Mouse (Mus musculus): ENCODE measurements at regions not wholly inside any gene's neighbourhood (a gene's known extent, or its start where the extent isn't known, plus 50 kb on each side); places are given as distances from the start of the nearest gene placed in this dataset.
A peak's percentile ranks its signal among the peaks of the same experiment; 100 is the strongest.

DNA sequence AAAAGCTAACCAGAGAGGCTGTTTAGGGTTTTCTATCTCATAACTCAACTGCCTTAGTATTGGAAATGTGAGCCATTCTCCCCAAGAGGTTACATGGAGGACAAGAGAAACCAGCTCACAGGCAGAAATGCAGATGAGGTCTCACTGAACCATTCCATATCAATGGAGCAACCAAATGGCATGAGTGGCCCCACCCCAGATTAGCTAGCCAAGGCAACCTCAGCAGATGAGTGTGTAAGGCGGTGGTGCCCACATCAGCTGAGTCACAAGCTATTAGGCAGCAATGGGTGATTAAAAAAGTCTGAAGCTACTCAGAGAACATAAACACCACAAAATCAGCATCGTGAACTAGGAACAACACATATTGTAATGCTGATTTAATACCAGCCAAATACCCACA is 133.2 kb downstream of the Lpin1 start:
- DNase-seq, result no peak

DNA sequence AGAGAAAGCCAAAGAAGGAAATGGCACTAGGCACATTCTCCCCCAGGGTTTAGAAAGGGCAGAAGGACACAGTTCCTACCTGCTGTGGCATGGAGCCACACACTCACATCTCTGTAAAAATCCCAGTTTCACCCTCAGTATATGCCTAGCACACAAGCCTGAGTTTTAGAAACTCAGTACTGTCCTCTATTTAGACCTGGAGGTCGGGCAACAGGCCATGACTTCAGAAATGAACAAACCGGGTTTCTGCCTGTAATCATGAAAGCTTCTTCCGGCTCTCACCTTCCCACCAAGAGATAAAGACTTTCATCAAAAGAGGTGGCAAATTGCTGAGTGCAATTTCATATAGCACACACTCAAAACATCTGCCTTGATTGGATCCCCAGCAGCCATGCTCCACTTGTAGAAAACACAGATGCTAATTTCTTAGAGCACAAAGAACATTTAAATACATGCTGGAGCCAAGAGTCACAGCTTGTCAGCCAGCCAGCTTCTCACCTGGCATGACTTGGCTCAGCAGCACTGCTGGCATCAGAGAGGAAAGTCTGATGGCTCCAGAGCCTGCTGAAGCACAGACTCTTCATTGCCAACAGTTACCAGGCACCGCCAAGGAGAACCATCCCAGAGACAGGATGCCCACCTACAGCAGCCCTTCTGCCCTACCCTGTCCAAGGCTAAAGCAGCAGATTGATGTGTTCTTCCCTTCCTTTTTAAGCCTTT is 136.2 kb downstream of the Lpin1 start:
- peak; percentile 49 for DNase-seq

DNA sequence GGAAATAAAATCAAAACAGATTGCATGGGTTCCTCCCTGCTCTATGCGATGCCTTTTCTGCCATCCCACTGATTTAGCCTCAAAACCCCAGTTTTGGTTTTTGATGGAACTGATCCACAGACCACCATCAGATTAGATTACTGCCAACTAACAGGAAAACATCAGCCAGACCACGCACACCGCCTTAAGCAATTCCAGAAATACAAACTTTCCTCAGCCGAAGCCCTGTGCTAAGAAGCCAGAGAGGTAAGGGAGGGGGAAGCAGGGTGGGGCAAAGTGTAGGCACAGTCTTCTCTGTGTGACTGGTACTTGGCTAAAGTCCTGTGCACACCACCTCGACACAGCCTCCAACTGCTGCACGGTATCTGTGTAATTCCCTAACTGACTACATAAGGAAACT is 153.3 kb downstream of the Lpin1 start:
- DNase-seq, result no peak

DNA sequence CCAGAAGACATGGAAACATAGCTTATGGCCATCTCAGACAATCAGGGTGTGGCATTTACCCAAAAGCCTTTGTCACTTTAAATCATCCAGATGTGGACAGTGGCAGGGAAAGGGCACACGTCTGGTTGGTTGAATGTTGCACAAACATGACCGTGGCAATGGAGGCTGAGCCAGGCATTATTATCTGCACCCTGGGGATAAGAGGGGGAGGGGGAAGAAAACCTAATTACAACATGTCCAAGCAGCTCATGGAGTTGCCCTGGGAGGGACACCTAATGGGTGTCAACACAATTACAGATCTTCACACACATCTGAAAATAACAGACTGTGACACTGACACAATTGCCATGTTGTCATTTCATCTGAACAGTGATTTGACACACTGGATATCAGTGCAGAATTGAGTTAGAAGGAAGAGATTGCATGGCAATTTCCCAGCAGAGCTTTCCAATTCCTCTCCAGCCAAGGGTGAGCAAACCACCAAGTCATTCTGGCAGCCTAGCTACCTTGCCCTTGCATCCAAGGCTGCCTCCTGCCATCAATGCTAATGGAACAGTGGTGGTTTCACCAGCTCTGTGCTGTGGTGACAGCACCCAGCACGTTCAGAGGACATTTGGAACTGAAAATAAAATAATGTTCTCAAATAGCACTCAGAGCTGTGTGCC is 159.9 kb downstream of the Lpin1 start:
- DNase-seq, result no peak

DNA sequence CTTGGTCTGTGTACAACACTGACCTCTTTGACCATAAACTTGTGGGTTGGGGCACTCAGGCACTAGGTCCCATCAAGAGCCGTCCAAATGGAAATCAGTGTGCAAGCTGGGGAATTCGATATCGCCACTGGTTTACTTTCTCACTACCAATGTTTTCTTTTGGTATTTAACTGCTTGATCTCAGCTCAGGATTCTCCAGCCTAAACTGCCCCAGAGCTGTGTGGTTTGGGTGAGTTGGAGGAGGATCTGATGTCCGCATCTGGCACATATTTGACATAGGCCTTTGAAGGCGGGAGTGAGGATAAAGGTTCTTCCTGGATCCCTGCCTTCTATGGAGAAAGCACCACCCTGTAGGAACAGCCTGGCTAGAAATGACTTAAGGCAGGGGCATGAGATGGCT is 172.0 kb downstream of the Lpin1 start:
- no peak for DNase-seq

DNA sequence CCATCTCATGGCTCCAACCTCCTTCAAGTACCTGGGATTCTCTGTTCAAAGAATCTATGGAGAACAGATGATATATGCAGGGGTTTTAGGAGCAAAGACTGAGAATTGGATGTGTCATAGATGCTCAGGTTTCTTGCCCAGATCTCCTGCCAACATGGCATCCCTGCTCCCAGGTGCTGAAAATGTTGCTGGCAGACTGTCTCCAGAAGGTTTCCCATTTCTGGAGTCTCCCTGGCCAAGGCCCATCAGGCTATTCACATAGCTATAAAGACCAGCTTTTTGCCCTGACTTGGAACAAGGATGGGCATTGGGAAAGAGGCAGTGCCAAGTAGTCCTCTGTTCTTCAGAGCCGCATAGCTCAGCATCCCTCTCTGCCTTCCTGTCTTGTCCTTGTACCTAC is 173.8 kb downstream of the Lpin1 start:
- DNase-seq, result no peak

DNA sequence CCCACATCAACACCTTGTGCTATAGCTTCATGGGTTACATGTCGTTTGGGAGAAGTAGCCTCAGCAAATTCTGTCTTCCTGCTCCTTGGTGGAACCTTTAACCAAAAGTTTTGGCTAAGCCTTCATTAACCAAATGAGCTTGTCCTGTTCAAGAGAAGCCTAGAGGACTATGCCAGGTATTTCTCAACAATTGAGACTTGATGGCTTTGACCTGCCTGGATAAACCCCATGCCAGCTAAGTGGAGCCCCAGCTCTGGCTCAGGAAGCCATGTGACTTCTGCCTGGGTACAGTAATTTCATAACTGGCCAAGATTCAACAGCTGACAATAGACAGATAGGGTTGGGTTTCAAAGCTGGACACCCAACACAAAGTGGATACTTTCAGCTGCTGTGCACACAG is 174.5 kb downstream of the Lpin1 start:
- no peak for DNase-seq

DNA sequence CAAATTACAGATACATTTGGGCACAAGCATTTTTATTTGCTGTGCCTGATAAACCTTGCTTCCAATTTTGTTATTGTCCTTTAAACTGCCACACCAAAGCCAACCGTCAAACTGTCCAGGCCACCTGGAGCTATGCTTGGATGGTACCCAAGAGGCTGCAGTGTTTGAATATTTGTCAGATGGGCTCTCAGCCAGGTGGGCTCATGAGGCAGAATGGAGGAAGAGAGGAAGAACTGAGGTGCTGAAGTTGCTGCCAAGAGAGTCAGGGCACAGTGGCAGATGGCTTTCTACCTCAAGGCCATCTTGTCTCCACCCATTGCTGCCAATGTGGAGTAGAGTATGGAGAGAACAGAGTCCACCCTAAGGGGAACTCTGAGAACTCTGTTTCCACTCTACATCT is 176.0 kb downstream of the Lpin1 start:
- DNase-seq, result no peak

DNA sequence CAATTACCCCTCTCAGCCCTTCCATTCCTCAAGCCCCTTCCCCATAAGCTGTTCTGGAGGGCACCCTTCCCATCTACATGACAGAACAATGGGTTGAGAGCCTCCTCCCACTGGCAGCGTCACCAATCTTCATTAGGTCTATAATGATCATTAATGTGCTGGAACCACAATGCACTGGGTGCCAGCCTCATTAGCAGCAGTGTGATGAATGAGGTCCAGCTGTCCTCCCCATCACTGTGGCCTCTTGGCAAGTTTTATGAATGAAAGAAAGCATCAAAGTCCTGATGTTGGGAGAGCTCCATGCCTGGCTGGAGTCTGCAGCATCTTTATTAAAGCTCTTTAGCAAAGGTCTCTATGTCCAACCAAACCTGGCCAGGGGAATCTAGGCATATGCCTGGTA is 176.5 kb downstream of the Lpin1 start:
- DNase-seq, result peak; percentile 7

DNA sequence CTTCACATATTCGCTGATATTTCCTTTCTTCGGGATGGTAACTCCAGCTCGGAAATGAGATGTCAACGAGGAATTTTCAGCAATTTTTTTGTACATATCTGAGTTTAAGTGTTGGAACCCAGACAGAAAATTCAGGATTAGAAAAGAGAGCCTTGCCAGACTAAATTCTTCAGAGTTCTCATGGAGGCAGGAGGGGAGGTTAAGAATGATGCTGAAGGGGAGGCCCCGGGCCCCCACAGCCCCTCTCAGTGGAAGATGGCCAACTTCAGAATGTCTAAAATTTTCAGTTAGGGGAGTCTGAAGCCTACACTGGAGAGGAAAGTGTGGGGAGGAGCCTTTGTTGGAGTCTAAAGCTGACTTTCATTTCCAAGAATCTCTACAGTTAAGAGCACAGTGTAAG is 184.8 kb downstream of the Lpin1 start:
- DNase-seq, result no peak

DNA sequence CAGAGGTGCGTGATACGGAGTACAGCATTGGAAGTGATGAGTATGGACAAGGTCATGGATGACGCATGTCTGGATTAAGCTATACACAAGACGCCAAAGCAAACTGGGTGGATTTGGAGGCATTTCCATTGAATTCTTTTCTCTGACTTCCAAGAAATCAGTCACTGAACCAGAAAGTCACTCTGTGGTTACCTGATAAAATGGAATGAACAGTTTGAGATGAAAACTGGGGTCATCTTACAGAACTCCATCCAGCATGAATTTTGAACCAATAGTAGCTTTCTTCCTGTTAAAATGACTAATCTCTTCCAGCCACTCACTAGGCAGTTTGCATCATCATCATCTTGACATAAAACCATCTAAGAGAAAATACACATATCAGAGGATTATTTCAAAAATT is 186.2 kb downstream of the Lpin1 start:
- no peak for DNase-seq

DNA sequence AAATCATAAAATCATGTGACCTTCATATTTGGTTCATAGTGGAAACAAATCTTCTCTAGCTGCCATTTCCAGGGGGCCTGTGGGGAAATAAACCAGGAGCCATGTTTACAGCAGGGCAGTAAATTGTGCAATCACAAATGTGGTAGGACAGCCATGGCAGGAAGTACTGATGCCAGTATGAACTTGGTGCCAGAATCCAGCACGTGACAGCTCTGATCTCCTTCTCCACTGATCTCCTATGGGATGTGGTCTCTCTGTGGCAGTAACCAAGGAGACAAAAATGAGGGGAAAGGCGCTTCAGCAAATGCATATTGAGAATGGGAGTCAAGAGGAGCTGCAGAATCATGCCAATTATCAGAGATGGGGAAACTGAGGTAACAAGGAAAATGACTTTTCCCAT is 215.0 kb downstream of the Lpin1 start:
- no peak for DNase-seq

DNA sequence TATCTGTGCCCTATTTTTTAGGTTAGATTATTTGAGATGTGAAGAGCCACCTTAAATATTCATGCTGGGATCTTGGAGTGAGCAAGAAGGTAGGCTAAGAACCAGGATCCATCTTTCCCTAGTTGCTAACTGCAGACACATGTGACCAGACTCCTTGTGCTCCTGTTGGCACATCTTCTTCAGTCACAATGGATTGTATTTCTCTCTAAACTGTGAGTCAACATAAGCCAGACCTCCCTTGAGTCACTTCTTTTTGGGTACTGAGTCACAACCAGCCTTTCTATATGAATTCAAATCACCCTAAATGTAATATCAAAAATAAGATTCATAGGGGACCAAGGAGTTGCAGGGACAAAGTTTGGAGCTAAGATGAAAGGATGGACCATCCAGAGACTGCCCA is 217.9 kb downstream of the Lpin1 start:
- DNase-seq, result no peak

DNA sequence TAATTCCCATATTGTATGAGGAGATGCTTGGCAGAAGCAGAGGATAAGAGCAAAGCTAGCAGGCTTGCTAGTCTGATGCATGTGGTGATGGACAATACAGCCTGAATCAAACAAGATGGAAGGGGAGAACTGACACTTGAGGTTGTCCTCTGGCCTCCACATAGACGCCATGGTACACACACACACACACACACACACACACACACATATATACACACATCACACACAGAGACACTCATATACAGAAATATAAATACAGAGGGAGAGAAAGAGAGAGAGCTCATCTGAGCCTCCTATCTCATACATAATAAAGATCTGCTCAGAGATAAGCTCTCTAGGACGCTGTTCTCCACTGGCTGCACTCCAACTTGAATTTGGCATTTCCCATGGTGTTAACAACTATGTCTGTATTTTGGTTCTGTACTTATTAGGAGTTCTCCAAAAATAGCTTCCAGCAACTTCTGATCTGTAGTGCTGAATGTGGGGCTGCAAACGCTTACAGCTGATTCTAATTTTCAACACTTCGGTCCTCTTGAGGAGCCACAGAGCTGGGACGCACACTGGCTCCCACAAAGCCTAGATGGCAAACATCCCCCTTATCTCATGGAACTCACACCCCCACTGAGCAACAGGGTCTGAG is 219.0 kb downstream of the Lpin1 start:
- DNase-seq, result peak; percentile 73

DNA sequence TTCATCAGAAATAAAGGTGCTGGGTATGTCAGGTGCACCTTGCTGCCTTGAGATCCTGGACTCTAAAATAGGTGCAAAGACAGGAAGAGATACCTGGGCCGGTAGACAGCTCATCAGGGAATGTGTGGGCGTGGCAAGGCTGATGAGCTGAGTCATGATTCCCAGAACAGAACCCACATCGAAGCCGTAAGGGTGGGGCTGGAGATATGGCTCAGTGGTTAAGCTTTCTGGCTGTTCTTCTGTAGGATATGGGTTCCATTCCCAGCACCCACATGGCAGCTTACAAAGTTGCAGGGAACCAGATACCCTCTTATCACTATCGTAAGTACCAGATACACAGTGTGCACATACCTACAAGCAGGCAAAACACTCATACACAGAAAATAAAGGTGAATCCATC is 219.6 kb downstream of the Lpin1 start:
- DNase-seq, result no peak

DNA sequence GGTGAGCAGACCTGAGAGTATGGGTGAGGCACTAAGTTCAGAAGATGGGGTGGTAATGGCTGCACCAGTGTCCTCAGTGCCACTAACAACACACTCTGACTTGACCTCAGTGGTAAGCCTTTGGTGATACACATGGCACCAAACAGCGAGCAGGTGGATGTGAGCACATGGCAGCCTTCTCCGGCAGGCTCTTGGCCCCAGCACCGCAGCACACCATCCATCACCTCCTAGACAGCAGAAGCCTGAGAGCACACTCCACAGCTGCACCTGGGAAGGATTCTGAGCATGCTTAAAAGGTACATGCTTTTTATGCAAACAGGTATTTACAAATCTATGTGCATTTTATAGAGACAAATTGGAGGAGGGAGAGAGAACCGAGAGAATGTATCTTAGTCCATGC is 223.7 kb downstream of the Lpin1 start:
- DNase-seq, result no peak

DNA sequence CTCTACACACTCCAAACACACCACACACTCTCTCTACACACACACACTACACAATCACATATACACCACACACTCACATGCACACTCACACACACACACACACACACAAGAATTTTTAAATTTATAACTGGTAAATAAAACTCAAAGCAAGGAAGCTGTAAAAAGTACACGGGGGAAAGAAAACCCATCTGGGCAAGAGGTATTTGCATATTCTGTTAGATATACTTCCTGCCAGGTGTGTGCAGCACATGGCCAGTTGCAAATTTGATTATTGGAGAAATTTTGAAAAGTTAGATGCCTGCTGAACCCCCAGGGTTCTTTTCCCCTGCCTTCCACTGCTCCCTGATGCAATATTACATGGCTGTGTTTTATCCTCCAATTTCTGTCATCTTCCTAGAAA is 226.4 kb downstream of the Lpin1 start:
- no peak for DNase-seq

DNA sequence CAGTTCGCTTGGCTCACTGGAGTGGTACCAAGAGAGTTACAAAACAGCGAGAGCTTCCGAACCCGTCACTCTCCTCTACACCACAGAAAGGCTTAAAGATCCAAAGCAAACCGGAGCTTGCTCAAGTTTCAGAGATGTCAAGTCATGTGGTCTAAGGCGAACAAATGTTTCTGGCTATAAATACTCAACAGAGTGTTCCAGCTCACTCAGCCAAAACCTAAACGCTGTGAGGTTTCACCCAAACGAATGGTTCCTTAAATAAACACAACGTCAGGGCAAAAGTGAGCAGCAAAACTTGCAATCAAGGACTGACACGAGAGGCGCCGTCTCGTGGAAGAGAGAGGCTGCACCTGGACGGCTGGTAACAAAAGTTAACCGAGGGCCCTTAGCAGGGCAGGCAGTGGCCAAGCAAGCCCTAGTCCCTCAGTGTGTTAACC is 227.2 kb downstream of the Lpin1 start:
- no peak for DNase-seq

DNA sequence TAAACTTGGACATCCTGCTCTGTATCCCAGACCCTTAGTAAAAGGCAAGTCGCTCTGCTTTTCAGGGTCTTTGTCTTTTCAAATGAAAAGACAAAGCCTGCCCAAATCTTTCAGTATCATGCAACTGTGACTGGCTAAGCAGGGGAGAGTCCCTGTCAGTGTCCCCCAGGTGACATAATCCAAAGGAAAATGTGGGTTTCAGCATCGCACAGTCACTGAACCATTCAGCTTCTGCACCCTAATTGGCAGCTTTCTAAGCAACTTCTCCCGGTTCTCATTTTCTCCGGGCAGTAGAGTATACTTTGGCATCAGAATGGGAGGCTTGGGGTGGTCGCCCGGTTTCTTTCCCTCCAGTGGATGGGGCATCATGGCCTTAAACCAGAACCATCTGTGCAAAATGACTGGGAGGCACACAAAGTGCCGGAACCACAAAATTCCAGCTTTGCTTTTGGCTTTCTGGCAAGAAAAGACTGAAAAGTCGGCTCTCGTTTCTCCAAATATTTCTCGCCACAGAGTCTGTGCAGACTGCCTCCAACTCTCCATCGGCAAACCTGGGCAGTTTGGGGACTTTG is 228.3 kb downstream of the Lpin1 start:
- no peak for DNase-seq

DNA sequence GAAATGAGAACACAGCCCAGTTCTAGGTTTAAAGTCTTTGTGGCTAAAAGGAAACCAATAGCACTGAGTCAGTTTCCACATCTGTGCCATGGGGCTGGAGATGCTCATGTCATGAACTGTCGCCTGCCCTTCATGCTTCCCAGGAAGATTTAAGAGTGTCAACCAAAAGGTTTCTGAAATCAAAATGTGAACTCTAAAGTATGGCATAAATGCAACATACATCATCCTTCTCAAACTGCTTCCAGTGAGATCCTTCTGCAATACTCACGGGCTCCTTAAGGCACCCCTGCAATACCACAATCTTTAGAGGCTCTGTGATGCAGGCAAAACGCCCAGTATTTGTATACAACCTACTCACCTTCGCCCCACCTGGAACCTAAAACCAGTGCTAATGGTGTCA is 229.7 kb downstream of the Lpin1 start:
- DNase-seq, result no peak

DNA sequence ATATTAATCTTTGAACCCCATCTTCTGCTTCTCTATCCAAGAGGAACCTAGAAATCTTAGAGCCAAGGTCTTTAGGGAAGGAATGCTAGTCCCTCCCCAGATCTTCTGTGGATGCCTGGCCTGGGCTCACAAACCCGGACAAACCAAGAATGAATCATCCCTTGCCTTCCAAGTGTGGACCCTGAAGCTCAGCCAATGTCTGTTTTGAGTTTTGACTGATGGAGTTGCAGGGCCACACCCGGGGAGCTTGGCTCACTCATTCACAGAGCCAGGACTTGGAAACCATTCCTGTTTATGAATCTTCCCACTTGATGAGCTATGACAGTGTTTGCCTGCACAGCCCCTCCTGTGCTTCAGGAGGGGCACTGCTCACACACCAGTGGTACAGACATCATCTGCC is 230.4 kb downstream of the Lpin1 start:
- DNase-seq, result no peak

DNA sequence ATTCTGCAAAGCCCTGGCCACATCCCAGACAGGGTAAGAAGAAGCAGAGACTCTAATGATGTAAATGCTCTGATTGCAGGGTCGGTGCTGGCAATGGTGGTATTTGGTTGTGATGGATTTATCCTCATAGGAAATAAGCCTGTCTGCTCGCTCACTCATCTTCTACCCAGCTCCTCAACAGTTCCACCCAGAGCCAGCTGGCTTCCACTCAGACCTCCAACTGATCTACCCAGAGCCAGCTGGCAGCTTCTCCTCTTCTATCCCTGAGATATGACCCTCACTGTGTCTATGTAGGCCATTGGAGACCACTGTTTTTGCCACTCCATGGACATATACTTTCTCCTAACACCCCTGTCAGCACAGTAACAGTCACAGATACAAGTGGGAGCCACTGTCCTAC is 231.4 kb downstream of the Lpin1 start:
- no peak for DNase-seq

DNA sequence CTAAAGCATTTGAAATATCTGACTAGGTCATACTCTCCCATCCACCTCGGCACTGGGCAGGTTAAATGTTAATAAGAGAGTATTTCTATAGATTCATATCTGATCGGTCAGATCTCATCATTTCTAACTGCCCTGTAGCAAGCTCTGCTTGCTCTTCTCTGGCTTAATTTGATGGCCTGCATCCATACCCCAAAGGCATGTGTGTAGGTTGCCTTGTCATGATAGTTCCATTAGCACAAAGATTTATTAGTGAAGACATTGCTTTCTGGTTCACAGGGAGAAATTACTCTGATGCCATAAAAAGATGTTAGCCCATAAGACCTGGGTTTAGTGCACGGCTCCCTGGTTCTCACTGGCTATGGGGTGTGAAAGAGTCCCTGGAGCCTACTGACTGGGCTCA is 232.3 kb downstream of the Lpin1 start:
- DNase-seq, result no peak

DNA sequence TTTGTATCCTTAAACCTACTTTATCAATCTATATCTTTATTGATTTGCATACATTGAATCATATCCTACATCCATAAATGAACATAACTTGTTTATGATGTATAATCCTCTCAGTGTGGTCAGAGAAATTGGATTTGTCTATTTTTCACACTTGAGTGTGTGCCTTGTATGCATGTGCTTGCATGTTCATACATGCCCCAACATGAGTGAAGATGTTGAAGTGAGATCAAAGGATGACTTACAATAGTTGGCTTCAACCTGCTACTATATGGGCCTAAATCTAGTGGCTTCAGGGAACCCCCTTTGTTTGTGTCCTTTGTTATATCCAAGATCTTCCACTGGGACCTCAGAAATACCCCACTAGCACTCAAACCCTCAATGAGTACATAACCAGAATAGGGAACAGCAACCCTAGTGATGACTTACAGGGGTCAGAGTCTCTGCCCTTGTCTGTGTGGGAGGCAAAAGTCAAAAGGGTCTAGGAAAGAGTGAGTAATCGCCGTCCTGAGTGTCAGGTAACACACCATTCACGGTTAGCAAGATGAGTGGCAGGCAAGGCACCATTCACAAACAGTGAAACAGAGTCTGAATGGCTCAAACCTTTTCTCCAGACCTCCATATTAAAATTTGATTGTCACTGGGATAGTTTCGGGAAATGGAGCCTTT is 236.3 kb downstream of the Lpin1 start:
- DNase-seq, result no peak

Data from layer of hippocampus, adult 9-11 months (tissue).